Mouse (Mus musculus): ENCODE measurements around the gene Enox1. TPM values are rescaled to one million over a fixed set of nuclear protein-coding genes. Genes with fewer than 3 reads are reported as not detected.

Enox1 gene
- total and polyA plus RNA-seq, 3 experiments = 0.23 to 0.80 (median 0.78) TPM

DNA sequence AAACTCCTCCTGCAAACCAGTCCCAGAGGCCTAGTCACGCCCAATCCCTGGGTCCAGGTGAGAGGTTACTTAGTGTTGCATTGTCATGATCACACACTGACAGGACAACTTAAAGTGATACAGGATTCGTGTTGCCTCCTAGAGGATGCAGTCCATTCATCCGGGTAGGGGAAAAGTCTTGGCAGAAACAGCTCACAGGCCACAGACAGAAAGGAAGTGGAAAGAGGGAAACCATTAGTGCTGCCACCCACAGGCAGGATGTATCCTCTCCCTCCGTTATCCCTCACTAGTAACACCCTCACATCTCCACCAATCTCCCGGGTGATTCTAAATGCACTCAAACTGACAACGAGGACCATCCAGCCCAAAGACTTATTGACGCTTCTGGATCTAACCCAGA lies 385.4 kb downstream of the Enox1 start:
- H3K4me3 ChIP-seq = no peak overlapping the region
- no peaks in the 10 kb centered on the region for H3K27me3 ChIP-seq (ENCODE audit: control insufficient read depth, insufficient read depth, low read length)
- intact Hi-C loops (cut with DNase I) = no loop called here
- WGBS = 72% methylated on average over 7 of the region's 7 CpGs
- H3K4me1 ChIP-seq (ENCODE audit: control insufficient read depth, insufficient read depth, low read length) = no peaks in the 10 kb centered on the region
- no peaks in the 10 kb centered on the region for H3K36me3 ChIP-seq (ENCODE audit: control insufficient read depth, insufficient read depth, low read length)
- H3K9ac ChIP-seq (ENCODE audit: low read depth, low read length) = no peak overlapping the region
- no peak overlapping the region for H3K27ac ChIP-seq
- no peak for DNase-seq
- TF ChIP-seq POLR2A (IDR thresholded peaks at IDR 0.05; ENCODE audit: insufficient read depth, low read depth, low read length) (no peak), EP300 (IDR thresholded peaks at IDR 0.05; ENCODE audit: insufficient read depth, low read depth, low read length) (no peak), CTCF (IDR thresholded peaks at IDR 0.05) (peak; percentile 25; the same call in 1 of the 2 replicates)
- no peaks in the 10 kb centered on the region for H3K79me2 ChIP-seq (replicated peaks; ENCODE audit: control insufficient read depth, insufficient read depth, low read length)

GRCm38 (mm10) chr14:77546531-77547274 lies 390.1 kb downstream of the Enox1 start:
- WGBS = 69% methylated on average over 8 of the region's 8 CpGs
- TF ChIP-seq POLR2A (IDR thresholded peaks at IDR 0.05; ENCODE audit: insufficient read depth, low read depth, low read length) (no peak), CTCF (IDR thresholded peaks at IDR 0.05) (no peak), EP300 (IDR thresholded peaks at IDR 0.05; ENCODE audit: insufficient read depth, low read depth, low read length) (no peak)
- Histone ChIP-seq H3K9ac (ENCODE audit: low read depth, low read length) (no peak overlapping the region), H3K36me3 (ENCODE audit: control insufficient read depth, insufficient read depth, low read length) (no peaks in the 10 kb centered on the region), H3K4me3 (no peak overlapping the region), H3K27me3 (ENCODE audit: control insufficient read depth, insufficient read depth, low read length) (no peaks in the 10 kb centered on the region), H3K79me2 (replicated peaks; ENCODE audit: control insufficient read depth, insufficient read depth, low read length) (no peaks in the 10 kb centered on the region), H3K27ac (no peak overlapping the region), H3K4me1 (ENCODE audit: control insufficient read depth, insufficient read depth, low read length) (no peaks in the 10 kb centered on the region)
- intact Hi-C loops (cut with DNase I) = no loop called here
- DNase-seq = peak in 1 of 2 experiments; percentile 21

DNA sequence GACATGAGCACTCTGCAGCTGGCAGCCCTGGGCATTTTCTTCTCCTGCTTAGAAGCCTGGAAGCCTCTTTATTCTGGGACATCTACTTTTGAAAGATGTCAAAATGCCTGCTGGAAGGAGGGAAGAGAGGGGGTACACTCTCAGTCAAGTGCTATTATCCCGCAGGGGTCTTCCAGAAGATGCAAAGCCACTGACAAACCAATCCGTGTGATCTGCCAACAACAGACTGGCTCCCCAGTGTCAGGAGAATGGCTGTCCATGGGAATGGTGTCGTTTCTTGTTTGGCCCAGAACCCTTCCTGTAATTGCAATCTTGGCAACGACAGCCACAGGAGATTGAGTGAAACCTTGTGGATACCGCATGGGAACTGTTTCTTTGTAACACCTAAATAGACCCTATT lies 390.8 kb downstream of the Enox1 start:
- H3K4me1 ChIP-seq (ENCODE audit: control insufficient read depth, insufficient read depth, low read length) = no peaks in the 10 kb centered on the region
- no peak overlapping the region for H3K4me3 ChIP-seq
- 72% methylated on average over 5 of the region's 5 CpGs for WGBS
- no peaks in the 10 kb centered on the region for H3K27me3 ChIP-seq (ENCODE audit: control insufficient read depth, insufficient read depth, low read length)
- H3K27ac ChIP-seq = no peak overlapping the region
- DNase-seq = no peak
- intact Hi-C loops (cut with DNase I) = no loop called here
- no peaks in the 10 kb centered on the region for H3K36me3 ChIP-seq (ENCODE audit: control insufficient read depth, insufficient read depth, low read length)
- H3K9ac ChIP-seq (ENCODE audit: low read depth, low read length) = no peak overlapping the region
- TF ChIP-seq EP300 (IDR thresholded peaks at IDR 0.05; ENCODE audit: insufficient read depth, low read depth, low read length) (no peak), CTCF (IDR thresholded peaks at IDR 0.05) (no peak), POLR2A (IDR thresholded peaks at IDR 0.05; ENCODE audit: insufficient read depth, low read depth, low read length) (no peak)
- H3K79me2 ChIP-seq (replicated peaks; ENCODE audit: control insufficient read depth, insufficient read depth, low read length) = no peaks in the 10 kb centered on the region

- Histone ChIP-seq H3K4me3 (no peak overlapping the region), H3K27ac (no peak overlapping the region), H3K79me2 (replicated peaks; ENCODE audit: control insufficient read depth, insufficient read depth, low read length) (no peaks in the 10 kb centered on the region), H3K36me3 (ENCODE audit: control insufficient read depth, insufficient read depth, low read length) (no peaks in the 10 kb centered on the region), H3K4me1 (ENCODE audit: control insufficient read depth, insufficient read depth, low read length) (no peaks in the 10 kb centered on the region), H3K9ac (ENCODE audit: low read depth, low read length) (no peak overlapping the region), H3K27me3 (ENCODE audit: control insufficient read depth, insufficient read depth, low read length) (no peaks in the 10 kb centered on the region)
- TF ChIP-seq EP300 (IDR thresholded peaks at IDR 0.05; ENCODE audit: insufficient read depth, low read depth, low read length) (no peak), POLR2A (IDR thresholded peaks at IDR 0.05; ENCODE audit: insufficient read depth, low read depth, low read length) (no peak), CTCF (IDR thresholded peaks at IDR 0.05) (no peak)
- whole genome bisulfite sequencing = 68% methylated on average over 5 of the region's 5 CpGs
- no peak for DNase-seq
- intact Hi-C loops (cut with DNase I) = no loop called here
Measured at GRCm38 (mm10) chr14:77548963-77549362, 392.4 kb downstream of the Enox1 start.

DNA sequence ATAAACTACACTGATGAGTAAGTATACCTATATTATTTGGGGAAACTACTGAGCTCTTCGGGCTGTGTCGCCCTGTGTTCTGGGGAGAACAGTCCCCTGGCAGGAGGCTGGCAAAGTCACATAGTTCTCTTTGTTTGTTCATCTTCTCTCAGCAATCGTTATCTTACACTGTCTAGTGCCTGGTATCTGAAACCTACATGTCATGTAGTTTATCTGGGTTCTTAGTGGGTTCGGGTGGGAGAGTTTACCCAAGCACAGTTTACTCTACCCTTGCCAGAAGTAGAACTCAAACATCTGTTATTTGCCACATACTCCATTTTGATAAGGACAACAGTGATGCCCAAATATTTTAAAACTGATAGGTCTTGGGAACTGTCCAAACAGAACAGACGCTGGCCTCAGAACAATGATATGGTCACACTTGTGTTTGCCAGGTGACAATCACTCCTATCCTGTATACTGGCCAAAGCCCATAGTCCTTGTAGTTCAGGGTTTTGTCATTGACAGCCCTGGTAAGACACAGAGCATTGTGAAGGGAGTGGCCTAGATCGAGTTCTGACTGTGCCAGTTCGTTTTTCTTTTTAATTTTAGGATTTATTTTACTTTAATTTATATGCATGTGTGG lies 401.0 kb downstream of the Enox1 start:
- no peak for TF ChIP-seq CTCF (IDR thresholded peaks at IDR 0.05)
- TF ChIP-seq POLR2A (IDR thresholded peaks at IDR 0.05; ENCODE audit: insufficient read depth, low read depth, low read length) = no peak
- TF ChIP-seq EP300 (IDR thresholded peaks at IDR 0.05; ENCODE audit: insufficient read depth, low read depth, low read length) = no peak
- Histone ChIP-seq H3K9ac (ENCODE audit: low read depth, low read length) (no peak overlapping the region), H3K4me3 (no peak overlapping the region), H3K4me1 (ENCODE audit: control insufficient read depth, insufficient read depth, low read length) (no peaks in the 10 kb centered on the region), H3K27ac (no peak overlapping the region; the same call in 1 of the 2 replicates), H3K36me3 (ENCODE audit: control insufficient read depth, insufficient read depth, low read length) (no peaks in the 10 kb centered on the region), H3K79me2 (replicated peaks; ENCODE audit: control insufficient read depth, insufficient read depth, low read length) (no peaks in the 10 kb centered on the region), H3K27me3 (ENCODE audit: control insufficient read depth, insufficient read depth, low read length) (no peaks in the 10 kb centered on the region)
- intact Hi-C loops (cut with DNase I) = no loop called here
- 27% methylated on average over 7 of the region's 7 CpGs for WGBS
- DNase-seq = peak in 1 of 2 experiments; percentile 8

DNA sequence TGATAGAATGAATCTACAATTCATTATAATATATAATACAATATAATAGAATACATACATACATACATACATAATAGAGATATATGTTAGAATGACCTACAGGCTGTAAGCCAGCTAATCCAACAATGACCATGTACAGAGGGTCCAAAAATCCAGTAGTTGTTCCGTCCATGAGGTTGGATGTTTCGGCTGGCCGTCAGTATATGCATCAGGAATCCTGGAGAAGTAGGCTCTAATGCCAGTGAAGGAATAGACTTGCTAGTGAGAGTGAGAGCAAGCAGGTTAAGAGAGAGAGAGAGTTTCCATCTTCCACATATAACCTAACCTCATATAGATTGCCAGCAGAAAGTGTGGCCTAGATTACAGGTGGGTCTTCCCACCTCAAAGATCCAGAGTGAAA lies 402.3 kb downstream of the Enox1 start:
- intact Hi-C loops (cut with DNase I) = no loop called here
- Histone ChIP-seq H3K27ac (no peak overlapping the region), H3K36me3 (ENCODE audit: control insufficient read depth, insufficient read depth, low read length) (no peaks in the 10 kb centered on the region), H3K9ac (ENCODE audit: low read depth, low read length) (no peak overlapping the region), H3K4me3 (no peak overlapping the region), H3K79me2 (replicated peaks; ENCODE audit: control insufficient read depth, insufficient read depth, low read length) (no peaks in the 10 kb centered on the region), H3K4me1 (ENCODE audit: control insufficient read depth, insufficient read depth, low read length) (no peaks in the 10 kb centered on the region), H3K27me3 (ENCODE audit: control insufficient read depth, insufficient read depth, low read length) (no peaks in the 10 kb centered on the region)
- WGBS = 96% methylated on average over 3 of the region's 3 CpGs
- no peak for TF ChIP-seq POLR2A (IDR thresholded peaks at IDR 0.05; ENCODE audit: insufficient read depth, low read depth, low read length)
- TF ChIP-seq CTCF (IDR thresholded peaks at IDR 0.05) = no peak
- TF ChIP-seq EP300 (IDR thresholded peaks at IDR 0.05; ENCODE audit: insufficient read depth, low read depth, low read length) = no peak
- DNase-seq = no peak
